Mouse (Mus musculus): ENCODE measurements around the gene Rnf185. TPM values are rescaled to one million over a fixed set of nuclear protein-coding genes. Genes with fewer than 3 reads are reported as not detected.

Gene Rnf185
- polyA plus RNA-seq, 1 experiment from 2014 or later = 31.2 TPM

DNA sequence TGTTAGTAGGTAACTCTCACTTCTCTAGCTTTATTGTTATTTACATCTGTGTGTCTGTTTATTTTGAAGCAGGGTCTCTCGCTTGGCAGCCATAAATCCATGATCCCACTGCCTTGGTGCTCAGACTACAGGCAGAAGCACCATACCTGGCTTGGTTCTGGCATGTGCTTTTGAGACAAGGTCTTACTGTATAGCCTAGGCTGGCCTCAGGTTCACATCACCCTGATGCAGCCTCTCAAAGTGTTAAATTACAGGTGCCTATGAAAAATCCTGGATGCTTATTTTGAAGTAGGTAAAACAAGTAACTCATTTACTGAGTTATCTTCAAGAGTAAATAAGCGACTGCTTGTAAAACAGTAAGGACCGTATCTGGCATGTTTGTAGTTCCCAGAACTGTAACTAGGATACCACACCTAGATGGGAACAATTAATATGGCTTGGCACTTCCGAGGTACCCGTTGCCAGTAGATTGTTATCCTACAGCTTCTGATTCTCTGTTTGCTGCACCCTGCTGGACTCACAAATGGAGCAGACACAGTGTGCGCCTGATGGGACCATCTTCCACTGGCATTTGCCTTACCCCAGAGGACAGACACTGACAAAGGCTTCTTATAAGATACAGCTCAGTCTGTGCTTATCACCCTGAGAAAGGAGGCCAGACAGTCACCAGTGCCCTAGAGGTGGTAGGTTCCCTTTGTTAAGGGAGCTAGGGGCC lies 64.5 kb downstream of the Rnf185 start:
- H3K36me3 ChIP-seq = peaks cover 7% of the 10 kb centered on the region; the same call in 1 of the 2 replicates
- no peak overlapping the region for H3K27ac ChIP-seq
- H3K4me3 ChIP-seq (replicated peaks) = no peak overlapping the region
- no peaks in the 10 kb centered on the region for H3K27me3 ChIP-seq (replicated peaks)
- peak; percentile 72 for ATAC-seq
- H3K9ac ChIP-seq = no peak overlapping the region
- WGBS = 60% methylated on average over 6 of the region's 6 CpGs
- no peaks in the 10 kb centered on the region for H3K9me3 ChIP-seq
- peaks cover 6% of the 10 kb centered on the region; the same call in 1 of the 2 replicates for H3K4me1 ChIP-seq (replicated peaks)
- H3K4me2 ChIP-seq (replicated peaks) = no peak overlapping the region

DNA sequence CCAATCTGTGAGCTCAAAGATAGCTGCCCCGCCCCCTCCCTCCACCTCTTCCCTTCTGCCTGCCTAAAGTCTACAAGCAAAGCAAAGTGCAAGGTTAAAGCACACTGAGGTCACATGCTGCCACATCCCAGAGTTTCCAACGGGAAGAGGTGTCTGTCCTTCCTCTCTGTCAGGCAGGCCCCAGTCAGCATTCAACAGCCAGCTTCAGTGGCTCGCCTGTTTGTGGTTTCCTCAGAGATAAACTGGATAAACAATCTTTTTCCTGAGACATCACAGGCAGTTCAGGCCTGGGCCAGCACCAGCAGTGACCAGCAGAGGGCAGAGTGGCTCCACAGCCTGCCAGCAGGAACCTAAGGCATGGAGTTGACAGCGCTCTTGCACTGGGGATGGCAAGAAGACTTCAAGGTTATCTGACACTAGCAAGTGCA lies 65.2 kb downstream of the Rnf185 start:
- no peaks in the 10 kb centered on the region for H3K9me3 ChIP-seq
- H3K9ac ChIP-seq = no peak overlapping the region
- H3K4me3 ChIP-seq (replicated peaks) = no peak overlapping the region
- peaks cover 11% of the 10 kb centered on the region; the same call in 1 of the 2 replicates for H3K36me3 ChIP-seq
- 19% methylated on average over 4 of the region's 4 CpGs for WGBS
- peak; percentile 85 for ATAC-seq
- H3K4me1 ChIP-seq (replicated peaks) = peaks cover 6% of the 10 kb centered on the region; the same call in 1 of the 2 replicates
- H3K27ac ChIP-seq = no peak overlapping the region
- H3K4me2 ChIP-seq (replicated peaks) = no peak overlapping the region
- H3K27me3 ChIP-seq (replicated peaks) = no peaks in the 10 kb centered on the region

DNA sequence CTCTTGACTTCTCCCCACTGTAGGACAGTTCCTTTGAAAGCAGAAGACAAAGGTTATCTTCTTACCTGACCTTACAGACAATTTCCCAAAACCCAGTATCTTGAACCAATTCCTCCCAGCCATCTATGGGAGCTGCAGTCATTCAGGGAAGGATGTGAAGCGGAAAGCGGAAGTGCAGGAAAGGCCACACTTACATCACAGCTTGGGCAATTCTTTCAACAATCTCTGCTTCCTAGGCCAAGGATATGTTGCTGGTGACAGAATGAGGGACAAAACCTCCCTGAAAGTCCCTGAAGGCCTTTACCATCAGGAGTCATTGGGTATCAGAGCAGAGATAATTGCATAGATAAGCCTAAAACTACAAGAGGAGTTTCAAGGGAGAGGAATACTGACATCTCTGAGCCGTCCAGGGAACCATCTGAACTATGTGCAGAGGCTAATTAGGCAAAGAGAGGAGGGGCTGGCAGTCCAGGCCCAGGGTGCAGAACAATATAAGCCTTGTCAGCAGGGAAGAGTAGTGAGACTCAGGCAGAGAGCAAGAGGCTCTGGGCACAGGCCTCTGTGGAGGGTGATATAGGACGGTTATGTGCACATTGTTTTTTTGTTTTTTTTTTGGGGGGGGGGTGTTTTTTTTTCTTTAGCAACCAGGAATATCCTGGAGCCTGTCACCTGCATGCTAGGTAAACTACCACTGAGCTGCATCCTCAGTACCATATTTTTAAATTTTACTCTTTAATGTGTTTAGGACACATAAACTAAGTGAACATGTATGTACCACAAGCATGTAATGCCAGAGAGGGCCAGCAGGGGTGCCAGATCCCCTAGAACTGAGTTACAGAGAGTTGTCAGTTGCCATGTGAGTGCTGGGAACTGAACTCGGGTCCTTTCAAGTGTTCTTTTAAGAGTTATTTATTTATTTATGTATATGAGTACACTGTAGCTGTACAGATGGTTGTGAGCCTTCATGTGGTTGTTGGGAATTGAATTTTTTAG lies 69.3 kb downstream of the Rnf185 start:
- Histone ChIP-seq H3K27ac (0 out of 2 replicates have a peak overlapping the region, but pooled peaks have one; percentile 0), H3K9me3 (no peaks in the 10 kb centered on the region), H3K4me1 (replicated peaks) (peaks cover 5% of the 10 kb centered on the region), H3K27me3 (replicated peaks) (no peaks in the 10 kb centered on the region), H3K9ac (no peak overlapping the region), H3K4me2 (replicated peaks) (no peak overlapping the region), H3K4me3 (replicated peaks) (no peak overlapping the region), H3K36me3 (peaks cover 11% of the 10 kb centered on the region; the same call in 1 of the 2 replicates)
- ATAC-seq = no peak
- WGBS = 84% methylated on average over 5 of the region's 5 CpGs

DNA sequence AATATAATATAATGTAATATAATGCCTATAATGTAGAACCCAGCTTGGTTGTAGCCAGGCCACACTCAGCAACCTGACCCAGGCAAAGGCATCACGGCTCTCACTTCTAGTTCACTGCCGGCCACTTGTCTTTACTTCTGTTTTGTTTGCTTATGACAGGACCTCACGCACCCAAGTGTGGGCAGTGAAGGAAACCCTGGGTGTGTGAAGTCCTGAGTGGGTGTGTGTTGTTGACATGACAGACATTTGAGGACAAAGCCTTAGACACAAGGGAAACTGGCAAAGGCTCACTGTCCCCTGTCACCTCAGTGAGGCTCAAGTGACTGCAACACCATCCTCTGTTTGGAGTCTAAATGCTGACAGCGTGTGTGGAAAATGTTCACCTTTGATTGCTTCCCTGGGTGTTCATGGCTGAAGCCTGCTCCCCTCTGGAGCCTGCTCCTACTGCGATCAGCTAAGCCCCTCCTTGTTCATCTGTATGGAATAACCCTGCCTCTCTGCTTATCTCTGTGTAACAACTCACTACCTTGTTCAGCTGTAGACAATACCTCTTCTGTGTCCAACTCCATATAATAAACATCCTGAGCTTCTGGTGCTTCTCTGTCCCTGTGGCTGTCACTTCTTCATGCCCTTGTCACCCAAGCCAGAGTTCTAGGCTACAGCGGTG lies 70.9 kb downstream of the Rnf185 start:
- Histone ChIP-seq H3K4me3 (replicated peaks) (no peak overlapping the region), H3K4me2 (replicated peaks) (no peak overlapping the region), H3K9ac (no peak overlapping the region), H3K9me3 (no peaks in the 10 kb centered on the region), H3K27ac (no peak overlapping the region), H3K36me3 (peaks cover 11% of the 10 kb centered on the region; the same call in 1 of the 2 replicates), H3K4me1 (replicated peaks) (peaks cover 2% of the 10 kb centered on the region; the same call in 1 of the 2 replicates), H3K27me3 (replicated peaks) (no peaks in the 10 kb centered on the region)
- ATAC-seq = peak; percentile 54; the same call in 1 of the 2 replicates
- WGBS = 71% methylated on average over 6 of the region's 6 CpGs

DNA sequence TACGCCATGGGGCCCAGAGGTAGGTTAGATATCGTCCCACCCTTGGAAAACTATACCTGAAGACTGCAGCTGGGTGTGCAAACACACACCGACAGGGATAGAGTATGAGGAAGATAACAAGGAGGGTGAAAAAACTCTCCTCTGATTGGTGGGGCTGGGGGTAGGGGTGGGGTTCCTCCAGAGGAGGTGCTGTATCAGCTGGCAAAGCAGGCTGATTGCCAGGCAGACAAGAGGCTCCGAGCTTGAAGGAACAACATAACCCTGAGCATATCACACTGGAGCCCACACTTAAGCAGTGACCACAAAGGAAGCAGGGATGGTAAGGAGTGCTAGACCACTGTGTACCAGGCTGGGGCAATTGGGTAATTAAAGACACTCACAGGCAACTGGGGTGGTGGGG lies 72.7 kb downstream of the Rnf185 start:
- ATAC-seq = peak; percentile 80
- 58% methylated on average over 4 of the region's 4 CpGs for WGBS
- Histone ChIP-seq H3K4me1 (replicated peaks) (peaks cover 6% of the 10 kb centered on the region), H3K27me3 (replicated peaks) (no peaks in the 10 kb centered on the region), H3K9me3 (no peaks in the 10 kb centered on the region), H3K36me3 (peaks cover 7% of the 10 kb centered on the region; the same call in 1 of the 2 replicates), H3K4me3 (replicated peaks) (no peak overlapping the region), H3K9ac (no peak overlapping the region), H3K27ac (no peak overlapping the region), H3K4me2 (replicated peaks) (no peak overlapping the region)

DNA sequence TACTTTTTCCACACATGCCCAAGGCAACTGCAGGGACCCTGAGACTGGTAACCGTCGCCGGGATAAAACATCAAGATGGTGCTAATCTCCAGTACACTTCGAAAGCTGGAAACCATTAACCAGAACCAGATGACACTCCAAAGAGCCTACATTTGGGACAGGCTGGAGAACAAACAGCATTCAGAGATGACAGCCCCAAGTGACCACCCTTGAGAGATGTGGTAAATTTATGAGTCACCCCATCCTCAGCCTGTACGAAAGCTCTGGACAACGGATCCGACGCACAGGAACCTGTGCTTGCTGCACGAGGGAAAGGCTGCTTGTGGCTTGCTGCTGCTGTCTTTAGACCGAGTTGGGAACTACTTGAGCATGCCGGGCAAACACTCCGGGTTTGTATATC lies 77.4 kb downstream of the Rnf185 start:
- peak overlapping the region; percentile 42 for H3K27ac ChIP-seq
- no peaks in the 10 kb centered on the region for H3K36me3 ChIP-seq
- H3K9me3 ChIP-seq = no peaks in the 10 kb centered on the region
- 57% methylated on average over 12 of the region's 12 CpGs for WGBS
- H3K27me3 ChIP-seq (replicated peaks) = no peaks in the 10 kb centered on the region
- ATAC-seq = no peak
- no peak overlapping the region for H3K4me3 ChIP-seq (replicated peaks)
- H3K4me2 ChIP-seq (replicated peaks) = no peak overlapping the region
- H3K4me1 ChIP-seq (replicated peaks) = peaks cover 31% of the 10 kb centered on the region
- no peak overlapping the region for H3K9ac ChIP-seq

DNA sequence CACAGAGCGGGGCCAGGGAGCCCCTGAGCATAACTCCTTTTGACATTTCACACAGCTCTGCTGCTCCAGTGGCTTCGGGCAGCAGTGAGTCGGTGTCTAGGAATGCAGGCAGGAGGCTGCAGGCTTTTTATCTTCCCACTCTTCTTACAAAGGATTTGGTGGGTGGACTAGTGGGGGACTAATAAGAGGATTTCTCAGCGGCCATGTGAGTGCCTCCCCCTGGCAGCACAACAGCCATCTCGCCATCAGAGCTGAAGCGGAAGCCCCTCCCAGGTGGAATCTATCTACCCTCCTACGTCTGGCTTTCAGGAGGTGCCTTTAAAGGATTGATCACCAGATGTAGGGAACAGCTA lies 77.9 kb downstream of the Rnf185 start:
- Histone ChIP-seq H3K9ac (no peak overlapping the region), H3K9me3 (no peaks in the 10 kb centered on the region), H3K27me3 (replicated peaks) (no peaks in the 10 kb centered on the region), H3K4me1 (replicated peaks) (peaks cover 34% of the 10 kb centered on the region), H3K4me3 (replicated peaks) (no peak overlapping the region), H3K27ac (peak overlapping the region; percentile 42), H3K36me3 (no peaks in the 10 kb centered on the region), H3K4me2 (replicated peaks) (peak overlapping the region; percentile 14; the same call in 1 of the 2 replicates)
- 31% methylated on average over 7 of the region's 7 CpGs for WGBS
- 0 out of 2 replicates have a peak, but pooled peaks have one; percentile 9 for ATAC-seq

DNA sequence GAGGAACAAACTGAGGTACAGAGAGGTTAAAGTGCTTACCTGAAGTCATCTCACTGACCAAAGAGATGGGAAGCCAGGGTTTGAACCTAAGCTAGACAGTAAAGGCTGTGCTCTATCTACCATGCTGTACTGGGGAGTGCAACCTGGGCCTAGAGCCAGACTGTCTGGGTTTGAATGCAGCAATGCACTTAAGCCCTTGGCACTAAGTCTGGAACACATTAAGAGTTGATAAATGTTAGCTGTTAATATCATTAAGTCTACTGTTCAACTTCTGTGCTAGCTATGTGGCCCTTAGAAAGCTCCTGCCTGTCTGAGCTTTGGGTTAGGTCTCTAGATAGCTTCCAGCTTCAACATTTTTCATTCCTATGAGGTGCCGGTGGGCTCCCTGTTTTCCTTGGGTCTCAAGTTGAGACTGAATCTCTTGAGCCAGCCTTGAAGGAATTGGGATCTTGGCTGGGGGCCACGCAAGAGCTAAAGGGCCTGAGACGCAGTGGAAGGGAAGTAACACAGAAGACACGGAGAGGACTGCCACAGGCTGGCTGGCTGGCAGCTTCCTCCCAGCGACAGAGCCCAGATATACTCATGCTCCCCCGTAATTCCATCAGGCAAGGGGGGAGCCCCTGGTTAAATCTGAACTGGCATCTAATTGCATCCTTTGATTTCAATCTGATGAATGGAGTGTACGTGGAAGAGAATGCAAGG lies 78.4 kb downstream of the Rnf185 start:
- H3K4me1 ChIP-seq (replicated peaks) = peaks cover 38% of the 10 kb centered on the region
- H3K27me3 ChIP-seq (replicated peaks) = no peaks in the 10 kb centered on the region
- 33% methylated on average over 7 of the region's 7 CpGs for WGBS
- H3K4me3 ChIP-seq (replicated peaks) = no peak overlapping the region
- H3K36me3 ChIP-seq = no peaks in the 10 kb centered on the region
- peak overlapping the region; percentile 42 for H3K27ac ChIP-seq
- H3K9ac ChIP-seq = no peak overlapping the region
- no peak for ATAC-seq
- peak overlapping the region; percentile 14; the same call in 1 of the 2 replicates for H3K4me2 ChIP-seq (replicated peaks)
- no peaks in the 10 kb centered on the region for H3K9me3 ChIP-seq

DNA sequence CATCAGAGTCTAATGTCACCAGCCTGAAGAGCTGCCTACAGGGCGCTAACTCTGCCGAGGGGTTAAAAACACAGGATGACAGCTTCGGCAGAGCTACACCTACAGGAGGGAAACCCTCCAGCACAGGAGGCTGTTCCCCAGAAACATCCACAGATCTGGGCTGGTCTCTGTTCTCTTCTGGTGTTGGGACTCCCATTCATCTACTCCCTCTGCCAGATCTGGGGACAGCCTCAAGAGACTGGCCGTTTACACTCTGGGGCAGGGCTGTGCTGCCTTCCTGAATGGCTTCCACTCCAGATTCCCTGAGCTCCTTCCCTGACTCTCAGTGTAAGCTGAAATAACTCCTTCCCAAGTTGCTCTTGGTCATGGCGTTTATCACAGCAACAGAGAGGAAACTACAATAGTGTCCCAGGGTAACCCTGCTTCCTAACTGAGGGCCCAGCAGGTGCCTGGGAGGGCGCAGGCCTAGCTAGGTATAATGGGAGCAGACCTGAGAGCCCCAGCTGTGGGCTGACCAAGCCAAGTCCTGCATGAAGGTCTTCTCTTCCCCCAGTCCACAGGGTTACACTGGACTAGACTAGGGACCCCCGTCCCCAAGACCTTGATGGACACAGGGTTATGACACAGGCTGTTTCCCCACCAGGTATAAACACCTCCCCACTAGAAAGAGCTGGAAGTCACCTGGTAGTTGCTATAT lies 80.4 kb downstream of the Rnf185 start:
- peak; percentile 19 for ATAC-seq
- peaks cover 38% of the 10 kb centered on the region for H3K4me1 ChIP-seq (replicated peaks)
- H3K9ac ChIP-seq = peak overlapping the region; percentile 50

DNA sequence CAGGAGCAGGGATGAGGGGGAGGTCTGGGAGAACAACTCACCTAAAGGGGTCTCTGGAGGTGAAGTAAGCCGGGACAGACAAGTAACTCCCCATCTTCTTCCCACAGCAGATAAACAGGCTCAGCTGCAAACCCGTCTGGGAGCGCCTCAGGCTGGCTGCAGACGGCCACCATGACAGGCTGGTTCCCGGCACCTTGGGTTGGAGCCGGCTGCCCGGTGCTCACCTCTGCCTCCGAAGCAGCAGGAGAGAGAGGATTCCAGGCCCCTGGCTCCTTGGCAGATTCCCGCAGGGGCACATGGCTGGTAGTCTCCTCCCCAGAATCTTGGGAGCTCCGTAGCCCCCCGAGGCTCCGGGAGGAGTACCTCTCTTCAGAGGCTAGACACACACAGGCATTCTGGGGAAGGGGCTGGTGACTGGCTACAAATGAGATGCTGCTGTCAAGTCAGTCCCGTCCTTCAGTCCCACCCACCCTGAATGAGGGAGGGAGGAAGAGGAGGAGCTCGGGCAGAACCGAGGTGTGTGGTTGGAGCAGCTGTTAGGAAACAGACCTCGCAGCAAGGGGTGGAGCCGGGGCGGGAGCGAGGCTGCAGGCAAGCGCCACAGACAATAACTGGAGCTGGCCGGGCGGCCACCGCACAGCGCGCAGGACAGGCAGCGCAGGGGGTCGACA lies 81.1 kb downstream of the Rnf185 start:
- Histone ChIP-seq H3K4me3 (replicated peaks) (peak overlapping the region; percentile 42), H3K27me3 (replicated peaks) (no peaks in the 10 kb centered on the region), H3K4me1 (replicated peaks) (peaks cover 38% of the 10 kb centered on the region), H3K27ac (peak overlapping the region; percentile 39; the same call in 1 of the 2 replicates), H3K9me3 (no peaks in the 10 kb centered on the region), H3K4me2 (replicated peaks) (peak overlapping the region; percentile 77), H3K9ac (peak overlapping the region; percentile 50), H3K36me3 (no peaks in the 10 kb centered on the region)
- peak; percentile 88 for ATAC-seq
- WGBS = 5% methylated on average over 27 of the region's 27 CpGs

More for the DNA sequence above, 80.4 kb downstream of the Rnf185 start:
- Histone ChIP-seq H3K4me2 (replicated peaks) (peak overlapping the region; percentile 77), H3K27ac (peak overlapping the region; percentile 13; the same call in 1 of the 2 replicates), H3K27me3 (replicated peaks) (no peaks in the 10 kb centered on the region), H3K9me3 (no peaks in the 10 kb centered on the region), H3K4me3 (replicated peaks) (peak overlapping the region; percentile 42), H3K36me3 (no peaks in the 10 kb centered on the region)
- 25% methylated on average over 7 of the region's 7 CpGs for WGBS

Measured in intestine, embryonic 15.5 days (tissue).